Mouse (Mus musculus) skeletal muscle tissue, adult 2 months (tissue): ENCODE measurements at regions not wholly inside any gene's neighbourhood (a gene's known extent, or its start where the extent isn't known, plus 50 kb on each side); places are given as distances from the start of the nearest gene placed in this dataset.

Experiments
- DNase-seq: peaks from one replicate; pipeline ENCODE4 v3.0.0-alpha.2; 2012; ENCODE audit warnings: low read depth, low spot score

GRCm38 (mm10) chr13:97705926-97706325 is 54.5 kb downstream of the Gm10260 start:
- no peak for DNase-seq

DNA sequence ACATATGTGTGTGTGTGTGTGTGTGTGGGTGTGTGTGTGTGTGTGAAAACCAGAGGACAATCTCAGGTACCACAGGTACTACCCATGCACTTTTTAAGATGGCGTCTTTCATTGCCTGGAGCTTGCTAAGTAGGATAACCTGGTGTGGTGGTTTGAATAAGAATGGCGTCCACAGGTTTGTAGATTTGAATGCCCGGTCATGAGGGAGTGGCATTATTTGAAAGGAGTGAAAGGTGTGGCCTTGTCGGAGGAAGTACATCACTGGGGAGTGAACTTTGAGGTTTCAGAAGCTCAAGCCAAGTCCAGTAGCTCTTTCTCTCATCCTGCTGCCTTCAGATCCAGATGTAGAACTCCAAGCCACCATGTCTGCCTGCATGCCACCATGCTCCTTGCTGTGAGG is 55.9 kb downstream of the Gm10260 start:
- DNase-seq: no peak

DNA sequence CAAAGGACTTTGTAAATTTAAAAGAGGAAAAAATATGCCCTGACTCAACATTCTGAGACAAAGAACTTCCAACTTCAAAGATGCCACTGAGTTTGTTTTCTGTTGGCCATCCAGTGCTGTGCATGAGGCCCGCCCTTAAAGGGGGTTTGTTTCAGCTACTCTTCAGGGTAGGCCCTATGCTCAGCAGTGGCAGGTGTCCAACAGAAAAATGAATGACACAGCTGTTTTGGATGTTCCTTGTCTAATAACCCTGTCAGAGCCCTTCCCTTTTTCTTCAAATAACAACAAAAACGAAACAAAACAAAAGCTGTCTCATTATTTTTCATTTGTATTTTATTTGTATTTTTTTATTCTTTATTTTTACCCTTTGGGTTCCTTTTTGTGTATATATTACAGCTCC is 61.5 kb downstream of the Gm10260 start:
- peak; percentile 19 for DNase-seq

DNA sequence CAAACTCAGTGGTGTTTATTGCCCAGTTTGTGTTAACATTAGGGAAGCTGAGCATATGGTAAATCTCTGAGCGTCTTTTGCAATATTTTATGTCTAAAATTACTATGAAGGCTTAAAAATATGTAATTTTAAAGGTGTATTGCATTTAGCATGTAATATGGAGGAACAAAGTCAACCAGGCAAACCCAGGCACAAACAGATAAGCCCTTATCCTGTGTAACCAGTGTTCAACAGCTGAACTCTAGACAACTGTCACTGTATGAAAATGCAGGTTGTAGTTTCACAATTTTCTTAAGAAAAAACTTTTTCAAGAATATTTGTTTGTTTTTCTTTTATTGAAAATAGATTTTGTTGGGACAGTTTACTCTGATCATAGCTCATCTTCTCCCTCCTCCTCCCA is 62.1 kb downstream of the Gm10260 start:
- DNase-seq: no peak

GRCm38 (mm10) chr13:97697262-97697661 is 63.2 kb downstream of the Gm10260 start:
- no peak for DNase-seq

DNA sequence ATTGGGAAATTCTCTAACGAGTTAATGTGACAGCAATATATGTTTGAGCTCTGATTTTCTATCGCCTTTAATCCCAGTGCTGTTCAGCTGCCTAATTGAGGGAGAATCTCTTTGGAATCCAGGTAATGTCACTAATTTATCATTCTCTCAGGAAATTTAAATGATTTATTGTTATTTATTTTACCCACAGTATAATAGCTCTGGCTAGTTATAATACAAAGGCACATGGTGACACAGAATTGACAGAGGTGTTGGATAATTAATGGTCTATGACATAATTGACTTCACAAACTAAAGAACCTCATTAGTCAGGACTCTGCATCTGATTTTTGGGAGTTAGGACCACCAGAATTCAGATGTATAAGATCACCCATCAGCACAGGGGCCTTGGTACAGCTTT is 65.4 kb downstream of the Gm10260 start:
- DNase-seq: no peak

DNA sequence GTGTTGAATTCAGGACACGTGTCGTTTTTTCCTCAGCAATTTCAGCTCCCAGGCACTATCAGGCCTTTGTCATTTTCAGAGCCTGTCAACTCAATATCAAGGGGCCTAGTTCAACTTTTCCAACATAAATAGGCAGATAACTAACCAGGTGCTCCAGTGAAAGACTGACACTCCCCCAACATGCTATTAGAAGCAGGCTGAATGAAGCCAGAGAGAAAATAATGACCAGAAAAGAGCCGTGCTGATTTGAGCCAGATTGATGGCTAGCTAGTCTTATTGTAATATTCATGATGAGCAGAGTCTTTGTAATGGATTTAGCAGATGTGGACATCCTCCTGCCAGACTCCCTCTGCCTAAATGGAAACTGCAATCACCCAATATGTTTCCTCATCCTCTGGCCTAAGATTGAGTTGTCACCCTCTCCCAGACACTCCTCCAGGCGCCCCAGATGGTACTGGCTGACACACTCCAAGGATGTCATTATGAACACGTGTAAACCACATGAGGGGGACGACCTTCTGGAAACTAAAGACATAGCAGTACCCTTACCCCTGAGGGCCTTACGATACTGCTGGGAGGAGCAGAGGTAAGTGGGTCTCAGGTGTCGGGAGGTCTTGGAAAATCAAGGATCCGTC is 66.0 kb downstream of the Gm10260 start:
- DNase-seq: peak; percentile 40

- DNase-seq: no peak
Measured at GRCm38 (mm10) chr13:97688310-97688886, 72.0 kb downstream of the Gm10260 start.

DNA sequence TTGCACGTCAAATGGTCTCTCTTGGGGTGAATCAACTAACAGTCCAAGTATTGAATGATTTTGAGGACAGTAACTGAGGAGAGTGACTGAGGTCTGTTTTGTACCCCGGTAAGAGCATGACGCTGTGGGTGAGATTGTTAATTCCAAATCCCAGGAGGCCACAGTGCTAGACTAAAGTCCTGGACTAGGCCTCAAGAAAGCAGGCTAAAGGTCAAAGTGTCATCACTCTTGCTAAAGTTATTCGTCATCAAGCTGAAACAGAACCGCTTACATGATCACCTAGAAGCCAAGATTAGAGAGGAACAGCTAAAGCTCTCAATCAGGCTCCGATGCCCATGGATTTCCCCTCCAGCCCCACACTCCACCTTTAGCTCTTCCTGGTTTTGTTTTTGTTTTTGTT is 76.6 kb downstream of the Gm10260 start:
- DNase-seq: no peak

GRCm38 (mm10) chr13:97681228-97681987 is 79.0 kb downstream of the Gm10260 start:
- no peak for DNase-seq

DNA sequence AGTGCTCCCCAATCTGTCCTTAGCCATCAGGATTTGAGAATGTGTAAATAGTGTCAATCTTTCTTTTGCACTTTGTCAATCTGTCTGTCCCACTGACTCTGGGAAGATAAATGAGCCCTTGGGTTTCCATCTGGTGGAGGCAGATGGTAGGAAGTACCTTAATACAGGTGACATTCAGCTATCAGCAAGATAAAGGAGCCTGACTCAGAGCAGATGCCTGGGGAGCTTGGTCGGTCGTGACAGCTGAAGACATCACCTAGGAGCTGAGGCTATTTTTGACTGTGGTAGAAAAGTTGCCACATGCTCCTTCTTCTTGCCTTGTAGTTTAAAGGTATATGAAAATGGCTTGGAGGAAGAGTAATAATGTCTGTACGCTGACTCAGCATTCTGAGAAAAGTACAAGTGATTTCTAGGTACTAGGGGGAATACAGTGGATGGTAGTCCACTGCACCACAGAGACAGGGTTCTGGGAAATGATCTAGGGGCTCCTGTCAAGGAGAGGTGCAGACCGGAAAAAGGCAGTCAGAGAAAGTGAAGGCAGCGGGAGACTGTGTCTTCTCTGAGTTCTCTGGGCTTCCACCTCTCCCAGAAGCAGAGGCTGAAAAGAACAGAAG is 80.0 kb downstream of the Gm10260 start:
- DNase-seq: no peak

DNA sequence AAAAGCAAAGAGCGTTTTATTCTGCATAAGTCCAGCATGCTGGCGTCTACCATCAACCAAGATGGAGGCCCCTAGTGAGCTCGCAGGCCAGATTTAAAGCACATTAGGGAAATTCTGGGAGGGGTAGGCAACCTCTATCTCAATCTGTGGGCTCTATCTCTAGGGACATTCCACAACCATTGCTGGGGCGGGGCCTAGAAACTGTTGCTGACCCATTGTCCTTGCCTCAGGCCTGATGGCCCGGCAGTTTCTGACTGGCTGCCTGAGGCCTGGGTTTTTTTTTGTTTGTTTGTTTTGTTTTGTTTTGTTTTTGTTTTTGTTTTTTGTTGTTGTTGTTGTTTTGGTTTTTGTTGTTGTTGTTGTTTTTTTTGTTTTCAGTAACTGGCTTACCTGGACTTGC is 81.4 kb downstream of the Gm10260 start:
- no peak for DNase-seq

DNA sequence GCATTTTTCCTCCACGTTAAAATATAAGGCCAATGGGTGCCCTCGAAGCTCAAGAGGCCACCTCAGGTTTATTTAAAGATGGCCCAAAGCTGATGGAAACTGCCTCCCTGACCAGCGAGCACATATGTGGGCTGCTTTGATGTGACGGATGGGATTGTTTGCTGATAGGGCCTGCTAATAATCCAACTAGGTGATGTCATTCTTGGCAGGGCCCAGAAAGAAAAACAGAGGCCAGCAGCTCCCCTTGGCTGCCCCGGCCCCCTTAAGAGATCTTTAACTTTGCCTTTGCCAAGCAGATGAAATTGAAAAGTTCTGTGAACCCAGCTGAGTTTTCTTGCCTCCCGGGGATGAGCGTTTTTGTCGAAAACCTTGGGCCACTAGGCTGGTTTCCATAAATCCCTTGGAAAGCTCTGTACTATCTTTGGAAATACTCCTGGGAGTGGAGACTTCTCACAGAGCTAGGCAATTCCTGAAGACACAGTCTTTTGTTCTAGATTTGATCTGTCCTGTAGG is 83.8 kb downstream of the Gm10260 start:
- DNase-seq: peak; percentile 48

- no peak for DNase-seq
Measured at GRCm38 (mm10) chr13:97673107-97673506, 87.3 kb downstream of the Gm10260 start.

- no peak for DNase-seq
Measured at GRCm38 (mm10) chr13:97672038-97672675, 88.3 kb downstream of the Gm10260 start.

- no peak for DNase-seq
Measured at GRCm38 (mm10) chr13:97669366-97669765, 91.1 kb downstream of the Gm10260 start.

DNA sequence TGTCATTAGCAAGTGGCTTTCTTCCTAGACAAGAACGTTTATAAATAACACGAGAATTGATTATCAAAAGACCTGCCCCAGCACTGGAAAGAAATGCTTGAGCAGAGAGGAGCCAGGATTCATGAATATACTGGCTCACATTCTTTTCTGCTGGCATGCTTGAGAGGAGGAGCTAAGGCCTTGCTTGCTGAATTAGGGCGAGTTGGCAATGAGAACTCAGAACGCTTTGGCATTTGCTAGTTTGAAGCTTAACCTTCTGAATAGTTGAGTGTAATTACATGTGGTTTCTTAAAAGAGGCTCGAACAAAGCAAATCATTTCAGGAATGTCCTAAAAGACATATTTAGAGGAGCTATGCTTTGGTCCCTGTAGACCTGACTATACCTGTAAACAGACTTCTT is 91.5 kb downstream of the Gm10260 start:
- DNase-seq: no peak

- no peak for DNase-seq
Measured at GRCm38 (mm10) chr13:97667313-97667712, 93.1 kb downstream of the Gm10260 start.

GRCm38 (mm10) chr13:97666761-97667160 is 93.7 kb downstream of the Gm10260 start:
- DNase-seq: peak; percentile 27

GRCm38 (mm10) chr13:97665226-97665625 is 95.2 kb downstream of the Gm10260 start:
- no peak for DNase-seq

DNA sequence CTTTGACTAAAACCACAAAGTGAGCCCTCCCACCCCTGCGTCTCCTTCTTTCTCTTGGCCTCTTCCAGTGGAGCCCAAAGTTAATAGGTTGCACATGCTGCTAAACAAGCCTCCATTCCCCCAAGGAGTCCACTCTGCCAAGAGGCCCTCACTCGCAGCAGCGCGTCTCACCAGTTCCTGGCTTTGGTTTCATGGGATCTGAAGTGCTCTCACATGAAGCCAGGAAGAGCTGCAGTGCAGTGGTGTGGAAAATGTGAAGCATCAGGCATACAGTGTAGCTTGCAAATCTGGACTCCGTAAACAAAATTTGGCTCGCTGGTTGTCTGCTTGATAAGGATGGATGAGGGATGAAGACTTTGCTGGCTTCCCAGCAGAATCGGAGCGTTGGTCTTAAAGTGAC is 97.7 kb downstream of the Gm10260 start:
- peak; percentile 89 for DNase-seq

DNA sequence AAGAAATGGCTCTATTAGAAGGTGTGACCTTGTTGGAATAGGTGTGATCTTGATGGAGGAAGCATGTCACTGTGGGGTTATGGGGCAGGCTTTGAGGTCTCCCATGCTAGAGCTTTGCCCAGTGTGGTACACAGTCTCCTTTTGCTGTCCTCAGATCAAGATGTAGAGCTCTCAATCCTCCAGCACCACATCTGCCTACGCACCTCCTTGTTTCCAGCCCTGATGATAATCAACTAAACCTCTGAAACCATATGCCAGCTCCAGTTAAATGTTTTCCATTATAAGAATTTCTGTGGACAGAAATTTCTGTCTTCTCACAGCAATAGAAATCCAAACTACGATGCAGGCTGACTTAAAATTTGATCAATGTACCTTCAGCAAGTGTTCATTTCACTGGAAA is 103.8 kb downstream of the Gm10260 start:
- no peak for DNase-seq
